Mouse (Mus musculus) MEL-GATA-1-ER (cell line): ENCODE data around the gene Tead1.

Source experiments
- DNase-seq: peaks from one replicate; pipeline ENCODE4 v3.0.0-alpha.2; 2012; ENCODE audit warnings: low read depth; ENCODE audit errors: extremely low read depth

The Tead1 gene

DNA sequence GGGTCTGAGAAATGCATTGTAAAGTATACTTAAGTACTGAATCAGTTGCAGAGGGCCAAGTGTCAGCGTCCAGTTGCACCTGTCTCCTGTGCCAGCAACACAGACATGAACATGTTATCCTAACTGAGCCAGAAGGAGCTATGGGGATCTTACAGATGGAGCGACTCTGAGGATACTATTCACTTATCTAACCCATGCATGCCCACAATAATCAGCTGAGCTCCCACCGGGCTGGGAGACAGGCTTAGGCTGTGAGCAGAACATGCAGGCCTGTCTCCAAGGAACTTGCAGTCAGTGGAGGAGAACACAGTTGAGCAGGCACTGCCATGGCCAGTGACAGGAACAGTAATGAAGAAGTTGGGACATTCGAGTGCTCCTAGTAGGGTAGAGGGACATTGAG, 42.7 kb downstream of the Tead1 start:
- no peak for DNase-seq

DNA sequence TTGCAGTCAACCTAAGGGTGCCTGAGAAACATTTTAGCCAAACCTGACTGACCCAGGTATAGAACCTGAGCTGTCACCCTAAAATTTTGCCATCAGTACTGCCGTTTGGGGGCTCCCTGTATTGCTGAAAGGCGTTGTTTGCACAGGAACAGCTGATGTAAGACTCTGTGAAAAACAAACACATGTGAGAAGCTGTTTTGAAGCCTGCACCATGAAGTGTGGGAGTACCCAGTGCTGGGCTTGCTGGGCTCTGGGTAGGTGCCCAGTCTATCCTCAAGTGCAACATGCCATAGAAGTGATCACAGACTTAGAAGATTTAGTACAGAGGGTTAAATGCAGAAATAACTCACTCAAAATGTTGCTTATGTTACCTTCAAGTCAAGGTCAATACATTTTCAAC, 49.3 kb downstream of the Tead1 start:
- DNase-seq, result no peak

DNA sequence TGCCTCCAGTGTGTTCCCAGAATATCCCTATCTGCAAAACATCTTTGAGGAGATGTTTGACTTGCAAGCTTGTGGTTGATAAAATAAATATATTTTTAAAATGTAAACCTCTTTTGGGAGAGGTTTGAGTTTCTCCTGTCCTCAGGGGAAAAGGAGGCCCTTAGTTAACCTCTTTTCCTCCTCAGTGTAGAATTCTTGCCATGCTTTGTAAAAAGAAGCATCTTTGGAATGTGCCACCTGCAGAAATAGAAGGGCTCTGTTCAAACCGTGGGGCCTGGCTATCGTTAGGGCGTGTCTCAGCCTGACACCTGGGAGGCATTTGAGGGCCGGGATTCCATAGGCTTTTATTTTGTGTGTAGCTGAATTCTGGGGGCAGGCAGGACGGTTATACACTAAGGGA, 51.1 kb downstream of the Tead1 start:
- DNase-seq, result no peak

DNA sequence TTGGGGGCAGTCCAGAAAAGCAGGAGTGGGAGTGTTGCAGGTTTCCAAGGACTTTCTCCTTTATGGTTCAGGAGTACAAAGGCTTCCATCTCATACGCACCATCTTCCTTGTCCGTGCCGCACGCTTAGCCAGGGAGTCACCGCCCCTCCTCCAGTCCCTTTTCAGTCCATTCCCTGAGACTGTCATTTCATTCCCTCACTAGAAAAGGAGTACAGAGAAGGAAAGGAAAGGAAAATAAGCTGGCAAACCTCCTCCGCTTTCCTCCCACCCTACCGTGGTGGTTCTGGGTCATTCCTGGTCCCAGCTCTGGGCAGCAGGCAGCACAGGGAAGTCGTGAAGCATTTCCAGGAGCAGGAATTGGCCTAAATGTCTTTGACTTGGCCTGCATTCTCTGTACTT, 52.5 kb downstream of the Tead1 start:
- no peak for DNase-seq

DNA sequence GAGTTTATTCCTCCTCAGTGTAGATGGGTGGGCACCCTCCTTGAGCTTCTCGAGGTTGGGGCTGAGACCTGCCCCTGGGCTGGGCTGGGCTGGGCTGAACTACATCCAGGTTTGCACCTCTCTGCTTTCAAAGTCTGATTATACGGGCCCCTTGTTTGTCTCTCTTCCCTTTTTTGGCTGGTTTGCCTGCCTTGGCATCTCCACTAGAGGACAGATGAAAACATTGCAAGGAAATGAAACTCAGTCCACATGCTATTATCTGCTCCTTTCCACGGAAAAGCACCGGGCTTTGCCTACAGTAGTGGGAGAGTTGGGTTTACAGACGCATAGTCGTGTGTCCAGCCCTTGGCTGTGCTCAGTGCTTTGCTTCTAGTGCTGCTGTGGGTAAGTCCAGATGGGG, 60.1 kb downstream of the Tead1 start:
- no peak for DNase-seq

DNA sequence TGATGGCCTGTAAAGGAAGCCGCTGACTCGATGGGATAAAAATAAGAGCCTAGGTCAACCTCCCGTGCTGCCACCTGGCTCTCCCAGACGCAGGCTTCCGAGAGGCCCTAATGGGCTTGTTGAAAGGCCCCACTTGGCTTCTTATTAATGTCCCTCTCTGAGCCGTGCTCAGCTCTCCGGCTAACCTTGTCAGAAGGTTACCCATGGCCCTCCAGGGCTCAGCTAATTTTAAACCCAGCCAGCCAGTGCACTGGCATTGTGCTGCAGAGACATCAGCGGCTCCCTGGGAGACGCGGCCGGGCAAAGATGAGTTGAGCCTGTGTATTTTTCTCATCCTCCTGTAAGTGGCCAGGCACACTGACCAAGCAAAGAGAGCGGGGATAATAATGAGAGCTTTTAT, 62.7 kb downstream of the Tead1 start:
- DNase-seq, result no peak

DNA sequence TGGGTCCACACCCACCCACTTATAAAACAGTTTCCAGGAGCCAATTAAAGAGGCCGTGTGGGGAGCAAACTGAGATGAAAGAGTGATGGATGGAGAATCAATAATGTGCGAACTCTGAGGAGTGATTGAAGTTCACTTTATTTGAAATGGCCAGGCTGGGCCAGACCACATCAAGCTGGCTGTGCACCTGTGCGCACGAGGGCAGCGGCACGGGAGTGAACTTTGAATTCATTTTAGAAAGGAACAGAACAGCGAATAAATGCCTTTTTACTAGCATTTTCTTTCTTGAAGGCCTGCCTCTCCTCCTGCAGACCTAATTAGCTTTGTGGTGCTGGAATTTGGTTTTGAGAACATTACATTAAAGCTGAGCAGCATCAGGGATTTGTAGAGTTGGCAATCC, 63.9 kb downstream of the Tead1 start:
- DNase-seq, result no peak

DNA sequence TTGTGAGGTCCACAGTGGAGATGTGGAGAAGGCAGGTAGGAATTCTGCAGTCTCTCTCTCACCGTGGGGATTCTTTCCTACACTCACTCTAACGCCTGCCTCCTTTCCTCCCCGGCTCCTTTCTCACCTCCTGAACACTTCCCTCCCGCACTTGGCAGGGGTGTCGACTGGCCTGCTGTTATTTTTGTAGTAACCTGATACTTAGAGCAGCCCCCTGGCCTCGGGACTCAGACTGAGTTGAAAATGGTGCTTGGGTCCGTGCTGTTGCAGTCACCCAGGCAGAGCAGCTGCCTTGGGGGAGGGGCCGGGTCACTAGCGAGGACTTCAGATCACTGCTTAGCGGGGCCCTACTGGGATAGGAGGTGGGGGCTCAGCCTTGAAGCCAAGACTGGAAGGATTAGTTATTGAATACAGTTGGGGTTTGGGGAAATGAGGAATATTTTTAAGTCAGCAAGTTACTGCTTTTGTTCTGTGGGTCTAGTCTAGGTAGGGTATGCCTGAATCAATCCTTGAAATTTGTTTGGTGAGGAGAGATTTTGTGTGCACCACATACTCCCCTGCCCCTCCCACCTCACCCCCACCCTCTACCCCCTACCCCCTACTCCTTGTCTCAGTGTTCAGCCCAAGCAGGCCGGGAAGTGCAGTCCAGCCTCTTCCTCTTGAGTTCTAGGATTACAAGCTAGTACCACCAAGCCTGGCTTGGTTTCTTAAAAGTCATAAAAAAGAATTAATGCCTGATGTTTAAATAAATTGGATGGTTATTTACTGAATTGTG, 64.7 kb downstream of the Tead1 start:
- no peak for DNase-seq

DNA sequence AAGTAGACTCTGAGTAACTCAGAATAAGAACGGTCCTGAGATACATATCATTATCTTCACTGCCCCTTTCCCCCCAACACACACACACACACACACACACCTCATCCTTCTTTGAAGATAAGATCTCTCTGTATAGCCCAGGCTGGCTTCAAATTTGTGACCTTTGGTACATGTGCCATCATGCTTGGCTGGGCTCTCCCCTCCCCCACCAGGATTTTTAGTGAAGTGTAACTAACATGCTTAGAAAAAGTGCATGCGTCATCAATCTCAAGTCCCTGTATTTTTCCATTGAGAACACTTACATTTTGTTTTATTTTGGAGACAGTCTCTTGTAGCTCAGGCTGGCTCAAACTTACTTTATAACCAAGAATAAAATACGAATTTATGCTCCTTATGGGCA, 68.1 kb downstream of the Tead1 start:
- DNase-seq, result no peak

DNA sequence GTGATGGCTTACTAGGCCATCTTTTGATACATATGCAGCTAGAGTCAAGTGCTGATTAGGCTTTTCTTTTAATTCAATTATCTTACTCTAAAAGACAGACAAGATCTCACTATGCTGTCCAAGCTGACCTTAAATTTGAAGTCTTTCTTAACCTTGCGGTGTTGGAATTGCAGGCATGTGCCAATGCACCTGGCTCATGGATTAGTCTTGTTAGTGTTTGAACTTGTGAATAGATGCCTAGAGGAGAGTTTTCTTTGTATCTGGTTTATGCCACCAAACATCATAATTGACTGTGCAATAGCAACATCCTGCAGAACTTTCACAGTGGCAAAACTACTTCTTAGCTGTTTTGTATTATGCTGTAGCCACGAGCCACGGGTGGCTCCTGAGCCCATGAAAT, 68.7 kb downstream of the Tead1 start:
- no peak for DNase-seq

DNA sequence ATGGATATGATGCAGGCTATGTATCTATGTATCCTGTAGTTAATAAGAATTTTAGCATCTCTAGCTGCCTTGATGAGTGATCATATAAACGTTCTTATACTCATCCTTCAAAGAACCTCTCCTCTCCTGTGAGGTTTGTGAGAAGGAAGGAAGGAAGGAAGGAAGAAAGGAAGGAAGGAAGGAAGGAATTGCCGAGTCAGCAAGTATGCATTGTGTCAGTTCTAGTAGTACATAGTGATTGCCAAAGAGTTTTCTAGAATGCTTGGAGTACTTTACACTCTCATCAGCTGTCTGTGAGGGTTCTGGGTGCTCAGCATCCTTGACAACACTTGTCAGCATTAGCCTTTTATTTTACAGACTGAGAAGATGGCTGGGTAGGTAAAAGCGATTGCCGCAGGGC, 69.2 kb downstream of the Tead1 start:
- no peak for DNase-seq

DNA sequence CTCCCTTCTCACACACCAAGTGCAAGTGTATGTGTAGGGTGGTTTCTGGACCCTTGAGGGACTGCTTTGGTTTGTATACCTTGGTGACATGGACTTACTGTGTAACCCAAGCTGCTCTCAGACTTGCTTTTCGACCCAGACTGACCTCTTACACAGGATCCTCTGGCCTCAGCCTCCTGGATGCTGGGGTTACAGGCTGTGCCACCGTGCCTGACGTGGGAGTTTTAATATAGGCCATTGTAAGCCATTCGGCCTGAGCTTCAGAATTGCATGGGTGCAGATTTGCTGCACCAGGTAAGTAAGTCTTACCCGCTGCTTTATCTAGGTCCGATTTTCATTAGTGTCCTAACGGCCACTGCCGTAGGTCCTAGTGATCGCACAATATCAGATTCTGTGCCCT, 71.0 kb downstream of the Tead1 start:
- DNase-seq, result no peak

DNA sequence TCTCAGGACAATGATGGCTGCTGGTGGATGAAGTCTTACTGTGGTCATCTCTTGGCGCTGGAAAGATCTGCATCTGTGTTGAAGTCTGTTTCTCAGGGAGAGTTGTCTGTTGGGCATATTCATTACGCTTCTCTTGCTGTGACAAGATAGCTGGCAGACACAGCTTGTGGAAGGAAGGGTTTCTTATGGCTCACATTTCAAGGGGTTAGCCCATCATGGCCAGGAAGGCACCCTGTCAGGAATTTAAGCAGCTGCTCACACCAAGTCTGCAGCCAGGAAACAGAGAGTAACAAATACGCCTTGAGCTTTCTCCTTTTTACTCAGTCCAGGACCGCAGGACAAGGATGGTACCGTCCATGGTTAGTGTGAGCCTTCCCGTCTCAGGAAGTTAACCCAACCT, 73.2 kb downstream of the Tead1 start:
- no peak for DNase-seq

DNA sequence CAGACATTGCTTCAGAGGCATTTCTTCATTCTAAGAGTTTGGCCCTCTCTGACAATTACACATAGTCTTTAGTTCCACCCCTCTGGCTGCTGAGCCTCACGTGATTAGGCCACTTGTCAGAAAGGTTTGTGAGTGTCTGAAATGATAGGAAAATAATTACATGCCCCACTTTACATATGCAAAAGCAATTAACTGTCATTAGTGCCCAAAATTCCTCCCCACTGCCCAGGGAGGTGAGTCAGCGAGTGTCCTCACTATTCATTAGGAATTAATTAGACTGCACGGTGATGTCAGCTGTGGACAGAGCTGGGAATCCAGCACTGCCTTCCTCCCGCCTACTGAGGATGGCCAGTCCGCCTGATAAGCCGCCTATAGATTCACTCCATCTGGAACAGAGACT, 74.2 kb downstream of the Tead1 start:
- no peak for DNase-seq

DNA sequence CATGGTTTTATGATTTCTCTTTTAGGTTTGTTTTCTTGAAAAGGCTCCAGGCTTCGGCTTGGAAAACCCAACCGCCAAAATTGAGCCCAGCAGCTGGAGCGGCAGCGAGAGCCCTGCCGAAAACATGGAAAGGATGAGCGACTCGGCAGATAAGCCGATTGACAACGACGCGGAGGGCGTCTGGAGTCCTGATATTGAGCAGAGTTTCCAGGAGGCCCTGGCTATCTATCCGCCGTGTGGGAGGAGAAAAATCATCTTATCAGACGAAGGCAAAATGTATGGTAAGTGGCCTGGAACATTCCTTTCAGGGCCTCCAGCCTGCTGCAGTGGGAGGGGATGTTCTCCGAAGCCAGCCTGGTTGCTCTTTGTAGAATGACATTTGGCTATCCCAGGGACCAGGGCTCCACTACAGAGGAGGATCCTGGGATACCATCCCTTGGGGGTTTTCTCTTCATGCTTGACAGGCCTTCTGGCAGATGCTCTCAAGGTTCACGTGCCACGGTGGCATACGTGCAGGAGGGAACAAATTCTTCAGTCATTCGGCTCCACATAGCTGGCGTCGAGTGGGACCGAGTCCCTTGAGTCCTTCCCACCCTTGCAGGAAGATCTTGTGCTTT, 80.3 kb downstream of the Tead1 start:
- no peak for DNase-seq

DNA sequence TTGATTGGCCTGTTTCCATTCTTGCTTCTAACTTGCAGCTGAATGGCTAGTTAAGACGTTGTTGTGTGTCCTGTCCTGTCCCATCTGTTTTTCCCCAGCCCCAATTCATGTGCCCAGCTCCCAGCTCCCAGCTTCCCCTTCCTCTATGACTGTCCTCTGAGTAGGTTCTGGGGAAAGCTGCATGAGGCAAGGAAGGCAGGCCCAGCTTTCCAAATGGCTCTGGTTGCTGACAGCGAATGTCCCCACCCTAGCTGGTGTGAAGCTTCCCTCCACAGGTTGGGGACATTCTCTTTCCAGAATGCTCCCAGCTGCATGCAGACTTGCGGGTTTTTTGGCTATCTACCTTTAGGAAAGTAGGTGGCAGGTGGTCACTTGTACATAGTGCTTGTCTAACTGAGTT, 81.2 kb downstream of the Tead1 start:
- DNase-seq, result no peak

DNA sequence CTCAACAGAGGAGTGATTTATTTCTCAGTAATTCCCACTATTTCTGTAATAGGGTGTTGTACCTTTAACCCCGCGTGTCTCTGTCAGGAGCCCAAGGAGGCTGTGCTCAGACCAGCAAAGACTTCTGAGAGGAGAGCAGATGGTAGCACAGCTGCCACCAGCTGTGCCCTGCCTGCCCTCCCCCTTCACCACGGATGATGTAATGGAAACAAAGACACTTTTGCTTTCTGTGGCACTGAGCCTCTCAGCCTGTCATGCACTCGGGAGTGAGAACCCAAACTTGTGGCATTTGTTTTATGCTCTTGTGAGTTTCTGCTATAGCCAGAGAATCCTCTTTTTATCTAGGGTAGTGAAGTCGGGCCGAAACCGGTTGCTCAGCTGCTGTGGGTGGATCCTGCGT, 81.7 kb downstream of the Tead1 start:
- DNase-seq, result no peak

DNA sequence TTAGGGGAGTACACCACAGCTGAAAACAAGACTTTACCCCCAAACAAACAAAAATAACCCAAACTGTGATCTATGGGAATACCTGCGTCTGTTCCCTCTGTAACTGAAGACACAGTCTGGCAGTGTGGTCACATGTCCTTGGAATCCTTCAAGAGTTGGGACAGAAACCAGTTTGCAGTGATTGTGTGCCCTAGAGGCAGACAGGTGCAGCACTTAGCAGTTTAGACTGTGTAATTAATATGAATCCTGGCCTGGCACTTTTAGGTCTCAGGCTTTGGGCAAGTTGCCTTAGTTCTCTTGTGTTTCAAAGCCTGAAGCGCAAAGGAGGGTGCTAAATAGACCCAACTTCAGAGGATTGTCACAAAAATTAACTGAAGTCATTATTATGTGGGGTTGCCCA, 83.8 kb downstream of the Tead1 start:
- no peak for DNase-seq

DNA sequence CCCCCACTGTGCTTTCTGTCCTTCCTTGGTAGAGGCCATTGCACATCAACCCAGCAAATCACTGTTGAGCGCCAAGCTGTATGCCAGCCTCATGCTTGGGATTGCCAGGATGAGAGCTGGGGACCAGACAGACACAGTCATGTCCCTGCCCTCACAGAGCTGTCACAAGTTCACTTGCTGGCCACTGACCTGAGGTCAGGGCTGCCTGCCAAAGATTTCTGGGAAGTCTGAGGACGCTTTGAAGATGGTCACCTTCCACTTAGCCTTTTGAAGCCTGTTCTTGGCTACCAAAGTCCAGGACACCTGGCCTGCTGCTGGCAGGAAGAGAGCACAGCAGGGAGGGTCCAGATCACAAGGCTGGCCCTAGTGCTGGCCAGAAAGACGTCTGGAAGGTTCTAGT, 84.4 kb downstream of the Tead1 start:
- no peak for DNase-seq

DNA sequence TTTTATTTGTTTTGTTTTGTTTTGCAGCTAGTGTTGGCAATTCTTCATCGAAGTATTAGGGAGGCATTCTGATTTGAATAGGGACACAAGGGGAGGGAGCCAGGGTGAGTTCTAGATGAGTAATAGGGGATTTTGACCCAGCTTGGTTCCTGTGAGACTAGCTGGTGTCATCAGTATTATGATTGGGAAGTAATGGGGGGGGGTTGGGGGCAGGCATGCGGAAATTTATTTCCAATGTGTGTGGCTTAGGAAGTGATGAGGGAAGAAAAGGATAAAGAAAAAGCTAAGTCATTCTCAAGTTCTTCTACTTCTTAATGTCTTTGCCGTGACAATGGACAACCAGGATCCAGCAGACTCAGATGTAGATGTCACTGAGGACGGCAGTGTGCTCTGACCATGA, 85.8 kb downstream of the Tead1 start:
- DNase-seq, result no peak

DNA sequence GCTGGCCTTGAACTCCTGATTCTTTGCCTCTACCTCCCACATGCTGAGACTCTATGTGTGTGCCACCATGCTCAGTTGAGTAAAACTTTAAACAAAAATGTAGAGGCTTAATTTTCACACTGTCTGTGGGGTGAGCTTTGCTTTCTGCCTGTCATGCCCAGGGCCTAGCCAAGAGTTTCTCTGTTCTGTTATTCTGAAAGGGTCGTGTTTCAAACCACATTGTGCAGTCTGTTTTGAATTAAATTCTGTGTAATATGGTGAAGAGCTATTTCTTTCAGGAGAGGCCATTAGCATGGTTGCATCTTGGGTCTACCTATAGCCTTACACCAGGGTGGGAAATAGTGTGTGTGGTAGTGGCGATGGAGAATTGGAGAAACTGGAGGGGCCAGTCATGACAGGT, 90.7 kb downstream of the Tead1 start:
- no peak for DNase-seq

DNA sequence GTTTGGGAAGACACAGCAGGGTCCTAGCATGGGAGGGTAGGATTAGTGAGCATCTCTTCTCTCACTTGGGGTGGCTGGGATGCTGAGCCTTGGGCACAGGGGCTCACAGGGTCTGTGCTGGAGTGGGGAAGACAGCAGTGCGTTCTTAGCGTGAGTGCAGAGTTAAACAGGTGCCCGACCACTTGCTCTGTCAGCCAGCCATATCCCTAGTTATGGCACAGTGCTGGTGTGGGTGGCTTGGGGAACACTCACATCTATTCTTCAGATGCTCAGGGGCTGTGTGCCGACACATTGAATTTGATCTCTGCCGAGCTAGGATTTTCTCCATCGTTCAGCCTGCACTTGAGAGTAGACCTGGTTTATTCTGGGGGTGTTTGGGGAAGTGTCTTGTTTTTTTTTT, 92.3 kb downstream of the Tead1 start:
- no peak for DNase-seq

DNA sequence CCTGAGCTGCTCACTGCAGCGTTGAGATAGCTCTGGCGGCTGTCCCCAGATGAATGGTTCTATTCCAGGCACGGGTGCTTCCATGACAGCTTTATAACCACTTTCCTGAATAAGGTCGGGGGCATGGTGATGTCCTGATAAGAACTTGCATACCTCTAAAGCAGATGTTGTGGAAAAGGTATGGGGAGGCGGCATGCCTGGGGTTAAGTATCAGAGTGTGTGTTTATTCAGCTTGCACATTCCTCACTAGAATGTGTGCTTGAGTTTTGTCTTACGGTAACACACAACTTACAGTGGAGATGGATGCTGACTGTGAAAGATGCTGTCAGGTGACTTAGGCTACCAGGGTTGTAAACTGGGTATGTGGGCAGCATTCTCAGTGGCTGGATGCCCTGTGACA, 93.7 kb downstream of the Tead1 start:
- no peak for DNase-seq

DNA sequence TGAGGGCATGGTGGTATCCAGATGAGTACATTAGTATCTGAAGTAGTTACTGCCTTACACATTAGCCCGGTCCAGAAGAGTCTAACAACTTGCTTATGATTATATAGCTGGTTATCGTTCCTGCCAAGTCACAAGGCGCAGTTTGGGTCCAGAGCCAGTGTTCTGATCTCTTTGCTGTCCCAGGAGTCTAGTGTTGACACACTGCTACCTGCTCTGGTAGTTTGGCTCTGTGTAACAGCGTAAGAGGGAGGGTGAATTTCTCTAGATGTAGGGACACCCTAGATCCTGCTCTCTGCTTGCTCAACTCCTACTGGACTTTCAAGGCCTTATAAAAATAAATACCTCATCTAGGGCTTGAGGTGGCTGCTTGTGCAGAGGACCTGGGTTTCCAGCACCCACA, 94.5 kb downstream of the Tead1 start:
- no peak for DNase-seq
